Mouse (Mus musculus) right cerebral cortex, adult 18-20 months (tissue): ENCODE results near the gene Olfr324.

ENCODE experiments used
- DNase-seq: peaks from one replicate; pipeline ENCODE4 v3.0.0; 2022; ENCODE audit warnings: mixed read lengths

Olfr324 gene

DNA sequence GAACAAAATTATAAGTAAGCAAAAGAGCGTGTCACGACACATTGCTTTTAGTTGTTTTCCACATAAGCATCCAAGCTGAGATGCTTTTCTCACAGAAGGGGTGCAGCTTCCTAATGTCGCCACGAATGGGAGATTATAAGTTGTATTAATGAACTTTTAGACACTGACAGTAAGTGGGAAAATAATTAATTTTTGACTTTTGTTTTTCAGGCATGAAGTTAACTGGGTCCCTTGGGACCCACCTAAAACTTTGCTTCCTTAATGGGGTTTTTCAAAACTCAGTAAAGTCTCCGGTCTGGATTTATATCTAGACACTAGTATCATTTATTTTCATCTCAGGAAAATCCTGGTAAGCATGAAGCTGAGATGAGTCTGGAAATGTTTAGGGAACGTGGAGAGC, at the start of gene Olfr324:
Gene Olfr324, plus strand, starts transcription at position 301 of the 400 bp plus-strand sequence.
- DNase-seq: no peak

- DNase-seq: no peak
These were observed 48.6 kb upstream of the Olfr324 start, which contains the start of gene Olfr329-ps for GRCm38 (mm10) chr11:58546322-58546721. Gene Olfr329-ps, minus strand, starts transcription at chr11:58546422.

GRCm38 (mm10) chr11:58555536-58555935, 39.4 kb upstream of the Olfr324 start, which contains the start of gene Olfr328:
Gene Olfr328, minus strand, starts transcription at chr11:58555636.
- DNase-seq: no peak

DNA sequence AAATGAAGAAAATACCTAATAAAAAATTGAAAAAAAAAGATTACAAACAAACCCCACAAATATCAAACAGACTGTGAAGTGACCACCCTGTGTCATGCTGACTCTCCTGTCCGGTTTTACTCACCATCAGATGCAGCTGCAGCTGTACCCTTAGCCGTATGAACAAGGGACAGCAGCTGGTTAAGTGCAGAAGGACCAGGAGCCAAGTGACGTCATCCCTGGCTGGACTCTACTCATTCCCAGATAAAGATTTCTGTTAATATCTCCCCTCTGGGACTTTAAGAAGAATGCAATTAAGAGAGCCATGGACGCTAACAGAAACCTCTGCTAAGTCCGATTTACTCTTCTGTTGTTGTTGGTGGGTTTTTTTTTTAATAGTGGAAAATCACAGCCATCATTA, 24.5 kb upstream of the Olfr324 start, which contains the start of gene Olfr224:
Gene Olfr224, minus strand, starts transcription at position 149 of the 400 bp plus-strand sequence.
- no peak for DNase-seq

DNA sequence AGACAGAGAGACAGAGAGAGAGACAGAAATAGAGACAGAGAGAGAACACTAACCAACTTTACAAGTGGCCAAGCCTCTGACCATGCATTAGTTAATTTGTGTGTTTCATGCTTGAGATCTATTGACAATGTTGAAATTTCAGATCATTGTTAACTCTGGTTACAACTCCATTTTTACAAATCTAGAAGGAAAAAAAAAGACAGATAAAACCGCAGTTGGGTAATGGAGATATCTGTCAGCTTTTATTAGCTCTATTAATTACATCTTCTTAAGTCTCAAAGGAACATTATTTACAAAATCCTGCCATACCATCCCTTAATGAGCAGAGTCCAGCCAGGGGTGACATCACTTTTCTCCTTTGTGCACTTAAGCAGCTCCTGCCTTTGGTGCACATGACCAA, 17.5 kb upstream of the Olfr324 start, which contains the start of gene Olfr325:
Gene Olfr325, plus strand, starts transcription at position 301 of the 400 bp plus-strand sequence.
- no peak for DNase-seq

GRCm38 (mm10) chr11:58578636-58579035, 16.3 kb upstream of the Olfr324 start:
- DNase-seq: peak; percentile 5

GRCm38 (mm10) chr11:58587898-58588348, 7.0 kb upstream of the Olfr324 start:
- peak; percentile 5 for DNase-seq

DNA sequence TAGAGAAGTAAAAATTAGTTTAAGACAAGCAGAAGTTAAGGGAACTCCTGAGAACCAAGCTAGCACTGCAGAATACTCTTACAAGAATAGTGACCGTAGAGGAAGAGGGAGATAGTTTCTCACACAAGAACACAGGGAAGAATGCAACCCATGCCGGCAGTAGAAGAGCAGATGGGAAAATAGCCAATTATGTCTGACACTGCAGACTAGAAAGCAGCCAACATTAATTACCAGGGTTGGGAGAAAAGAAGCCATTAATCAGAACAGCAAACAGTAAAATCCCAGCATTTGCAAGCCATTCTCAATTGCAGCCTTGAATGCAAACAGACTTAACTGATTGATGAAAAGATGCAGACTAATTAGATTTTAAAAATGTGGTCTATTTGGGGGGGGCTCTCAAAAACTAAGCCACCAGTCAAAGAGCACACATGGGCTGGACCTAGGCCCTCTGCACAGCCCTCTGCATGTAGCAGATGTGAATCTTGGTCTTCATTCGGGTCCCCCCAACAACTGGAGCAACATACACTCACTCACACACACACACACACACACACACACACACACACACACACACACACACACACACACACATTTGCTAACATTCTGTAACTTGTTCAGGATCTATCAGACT, 6.2 kb upstream of the Olfr324 start:
- no peak for DNase-seq

DNA sequence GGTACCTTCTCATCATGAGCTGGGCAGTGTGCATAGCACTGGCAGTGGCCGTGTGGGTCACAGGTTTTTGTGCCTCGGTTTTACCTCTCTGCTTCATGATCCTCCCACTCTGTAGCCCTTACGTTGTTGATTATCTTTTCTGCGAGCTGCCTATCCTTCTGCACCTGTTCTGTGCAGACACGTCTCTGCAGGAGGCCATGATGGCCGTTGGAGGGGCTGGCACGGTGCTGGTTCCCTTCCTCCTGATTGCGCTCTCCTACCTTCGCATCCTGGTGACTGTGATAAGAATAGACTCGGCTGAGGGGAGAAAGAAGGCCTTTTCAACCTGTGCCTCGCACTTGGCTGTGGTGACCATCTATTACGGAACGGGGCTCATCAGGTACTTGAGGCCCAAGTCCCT, 2.9 kb downstream of the Olfr324 start:
- no peak for DNase-seq

DNA sequence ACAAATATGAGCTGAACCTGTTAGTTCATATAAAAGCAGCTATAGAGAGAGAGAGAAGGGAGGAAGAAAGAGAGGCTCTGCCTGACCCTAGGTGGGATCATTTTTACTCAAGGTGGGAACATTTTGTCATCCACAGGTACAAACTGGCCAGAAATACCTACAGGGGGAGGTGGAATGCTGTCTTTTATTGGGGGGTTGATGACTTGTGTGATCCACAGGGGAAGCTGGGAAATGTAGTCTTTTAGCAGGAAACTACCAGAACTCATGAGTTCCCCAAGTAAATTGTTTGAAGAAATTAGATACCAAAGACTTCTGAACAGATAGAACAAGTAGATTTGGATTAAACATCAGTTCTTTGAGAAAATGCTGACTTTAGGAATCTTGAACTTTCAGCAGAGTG, 7.1 kb downstream of the Olfr324 start:
- no peak for DNase-seq

- DNase-seq: no peak
These were observed 8.1 kb downstream of the Olfr324 start for GRCm38 (mm10) chr11:58602800-58603560.

GRCm38 (mm10) chr11:58604688-58605087, 9.8 kb downstream of the Olfr324 start:
- DNase-seq: no peak

DNA sequence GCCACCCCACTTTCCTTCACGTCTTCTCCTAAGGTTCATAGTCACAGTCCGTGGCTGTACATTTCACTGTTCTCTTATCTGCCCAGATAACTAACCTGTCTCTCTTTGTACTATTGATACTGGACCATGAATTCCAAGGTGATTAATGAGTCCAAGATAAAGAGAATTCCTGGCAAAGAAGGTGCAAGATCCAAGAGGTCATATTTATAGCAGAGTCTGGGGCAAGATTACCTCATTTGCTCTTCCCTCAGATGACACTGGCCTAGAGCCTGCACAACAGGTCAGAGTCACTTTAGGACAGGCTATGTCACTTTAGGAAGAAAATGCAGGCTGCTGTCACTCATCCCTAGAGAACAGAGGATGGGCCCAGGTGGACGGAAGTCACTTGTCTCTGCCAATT, 10.3 kb downstream of the Olfr324 start:
- DNase-seq: no peak

- no peak for DNase-seq
These were observed 11.4 kb downstream of the Olfr324 start for GRCm38 (mm10) chr11:58606177-58606919.

- no peak for DNase-seq
These were observed 12.1 kb downstream of the Olfr324 start for GRCm38 (mm10) chr11:58607030-58607429.

GRCm38 (mm10) chr11:58613359-58613758, 18.4 kb downstream of the Olfr324 start:
- DNase-seq: no peak

GRCm38 (mm10) chr11:58614526-58614925, 19.6 kb downstream of the Olfr324 start:
- DNase-seq: no peak

DNA sequence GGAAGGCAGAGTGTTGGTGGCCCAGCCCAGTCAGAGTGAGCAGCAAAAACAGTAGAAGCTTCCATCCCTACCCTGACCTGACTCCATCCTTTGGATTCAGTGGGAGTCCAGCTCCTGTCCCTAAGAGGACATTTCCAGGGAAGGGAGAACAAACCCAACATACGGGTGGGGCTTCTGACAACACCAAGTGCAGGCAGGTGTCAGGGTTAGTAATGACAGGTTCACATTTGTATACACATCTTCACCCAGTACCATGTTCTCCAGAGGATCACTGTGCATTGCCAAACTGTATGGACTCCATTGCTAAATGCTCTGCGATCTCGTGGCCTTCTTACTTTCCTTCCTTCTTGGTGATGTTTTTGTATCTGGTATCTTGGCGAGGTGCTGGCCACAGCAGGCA, 21.1 kb downstream of the Olfr324 start, which contains the start of gene 2210407C18Rik:
Gene 2210407C18Rik, minus strand, starts transcription at position 101 of the 400 bp plus-strand sequence.
- no peak for DNase-seq

GRCm38 (mm10) chr11:58618369-58618768, 23.5 kb downstream of the Olfr324 start:
- no peak for DNase-seq

DNA sequence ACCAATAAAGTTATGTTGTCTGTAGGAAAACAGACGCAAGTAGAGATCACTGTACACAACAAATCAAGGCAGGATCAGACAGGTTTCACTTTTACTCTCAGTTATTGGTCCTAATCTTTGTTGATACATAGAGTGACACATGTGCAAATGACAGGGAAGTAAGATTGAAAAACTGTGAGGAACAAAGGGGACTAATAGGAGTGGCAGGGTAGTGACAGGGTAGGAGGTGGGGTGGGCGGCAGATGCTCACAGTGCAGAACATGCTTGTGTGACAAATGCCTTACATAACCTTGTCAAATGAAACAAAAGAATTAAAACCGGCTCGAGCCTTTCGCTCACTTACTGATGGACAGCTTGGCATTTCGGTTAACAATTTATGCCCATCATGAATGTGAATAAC, 23.9 kb downstream of the Olfr324 start:
- DNase-seq: peak; percentile 31

- DNase-seq: no peak
These were observed 31.2 kb downstream of the Olfr324 start for GRCm38 (mm10) chr11:58626146-58626545.

GRCm38 (mm10) chr11:58630401-58630800, 35.5 kb downstream of the Olfr324 start, which contains the start of gene Olfr323:
Gene Olfr323, minus strand, starts transcription at chr11:58630501.
- no peak for DNase-seq

GRCm38 (mm10) chr11:58634878-58635277, 40.0 kb downstream of the Olfr324 start:
- DNase-seq: no peak
